Mouse (Mus musculus) heart, postnatal 36 days (tissue): ENCODE measurements at regions not wholly inside any gene's neighbourhood (a gene's known extent, or its start where the extent isn't known, plus 50 kb on each side); places are given as distances from the start of the nearest gene placed in this dataset.

Source experiments
- DNase-seq, 2 experiments: peaks; one replicate each; pipeline ENCODE4 v3.0.0; 2021 to 2022
- intact Hi-C: fragments of 180-260 bp; cut with DNase I; formaldehyde crosslinking; loops from one replicate; pipeline ENCODE4 v1.15.1; 2025

GRCm38 (mm10) chrX:35791273-35791672, 97.4 kb upstream of the Dock11 start:
- intact Hi-C loops = no loop called here
- DNase-seq = no peak

GRCm38 (mm10) chrX:35813206-35813605, 75.4 kb upstream of the Dock11 start:
- intact Hi-C loops = no loop called here
- peak in 1 of 2 experiments; percentile 6 for DNase-seq

GRCm38 (mm10) chrX:35834411-35834810, 54.2 kb upstream of the Dock11 start:
- DNase-seq = peak; percentile 11 to 19
- intact Hi-C loops = loop anchor here (1.0 kb wide), 1 partner anchor 163 kb away; no protein-coding TSS in a partner anchor

- intact Hi-C loops = loop anchor here (2.0 to 5.0 kb wide), 2 partner anchors 159 to 344 kb away; no protein-coding TSS in a partner anchor
- no peak for DNase-seq
Measured at GRCm38 (mm10) chrX:35838064-35838463, 50.6 kb upstream of the Dock11 start.
